Mouse (Mus musculus) forebrain, postnatal 0 days (tissue): ENCODE results near the gene Maml3. TPM values are rescaled to one million over a fixed set of nuclear protein-coding genes. Genes with fewer than 3 reads are reported as not detected.
A peak's percentile ranks its signal among the peaks of the same experiment; 100 is the strongest.

ENCODE experiments used
- ATAC-seq: fragments of 200-750 bp; cut with Nextera tagmentation; 2 replicates; pipeline ENCODE4 v1.8.0; 2017; ENCODE audit warnings: mild to moderate bottlenecking, moderate library complexity
- DNase-seq: peaks from one replicate; pipeline ENCODE4 v3.0.0-alpha.2; 2015
- H3K27ac ChIP-seq: fragments of 300-500 bp; sonication (generic); 2 replicates; pipeline ENCODE4 v1.5.1; 2014; ENCODE audit warnings: low read depth, mild to moderate bottlenecking, antibody characterized with exemption, low read length, moderate library complexity, mixed read lengths
- H3K27me3 ChIP-seq: fragments of 300-500 bp; sonication (generic); 2 replicates; pipeline ENCODE4 v1.6.1; 2014; ENCODE audit warnings: mild to moderate bottlenecking, low read length, mixed read lengths; ENCODE audit not compliant: insufficient read depth
- H3K36me3 ChIP-seq: fragments of 300-500 bp; sonication (generic); 2 replicates; pipeline ENCODE4 v1.6.1; 2014; ENCODE audit warnings: mild to moderate bottlenecking, moderate library complexity; ENCODE audit not compliant: insufficient read depth
- H3K4me1 ChIP-seq: fragments of 300-500 bp; sonication (generic); 2 replicates; pipeline ENCODE4 v1.6.1; 2014; ENCODE audit warnings: antibody characterized with exemption; ENCODE audit not compliant: insufficient read depth
- H3K4me2 ChIP-seq: fragments of 300-500 bp; sonication (generic); 2 replicates; pipeline ENCODE4 v1.6.1; 2014; ENCODE audit warnings: low read depth, mild to moderate bottlenecking, moderate library complexity
- H3K4me3 ChIP-seq: fragments of 300-500 bp; sonication (generic); 2 replicates; pipeline ENCODE4 v1.5.1; 2014; ENCODE audit warnings: low read depth, low read length, mixed read lengths
- H3K9ac ChIP-seq: fragments of 300-500 bp; sonication (generic); 2 replicates; pipeline ENCODE4 v1.6.1; 2014; ENCODE audit warnings: mild to moderate bottlenecking
- H3K9me3 ChIP-seq: fragments of 300-500 bp; sonication (generic); 2 replicates; pipeline ENCODE4 v1.6.1; 2016; ENCODE audit warnings: low read length
- CTCF ChIP-seq: sonication (generic); IDR thresholded peaks from 2 replicates; pipeline ENCODE4 v1.5.1; 2016; ENCODE audit warnings: antibody characterized with exemption, control low read depth, low read depth
- WGBS: fragments of 180-500 bp; shearing (Covaris S2); extraction: QIAGEN DNeasy Blood & Tissue Kit; methylation state at CpG from one replicate; pipeline ENCODE4 v1.1.7; 2014; 5-methylcytosine and 5-hydroxymethylcytosine counted together
- polyA plus RNA-seq: library from polyadenylated mRNA; unstranded; fragments of >200 nt; fragmentation: Nextera tagmentation; extraction: Ambion mirVana; gene quantifications from 2 replicates; pipeline ENCODE4 v1.2.1, GENCODE M21; 2015
- total RNA-seq: library from RNA; depleted of rRNA; stranded (reverse); fragments of >200 nt; gene quantifications from 2 replicates; pipeline ENCODE4 v1.2.3, GENCODE M21; 2014

Maml3 gene
- total and polyA plus RNA-seq, 2 experiments from 2014 or later = 3.1 to 14.9 TPM

- no peaks in the 10 kb centered on the region for H3K9me3 ChIP-seq
- no peaks in the 10 kb centered on the region for H3K4me1 ChIP-seq
- no peak; the same call in 1 of the 2 replicates for TF ChIP-seq CTCF
- no peaks in the 10 kb centered on the region for H3K27me3 ChIP-seq
- H3K9ac ChIP-seq = peak overlapping the region; percentile 88
- ATAC-seq = peak; percentile 78
- peak; percentile 89 for DNase-seq
- H3K4me3 ChIP-seq = peak overlapping the region; percentile 76
- no peaks in the 10 kb centered on the region for H3K36me3 ChIP-seq
- WGBS = under 1% methylated on average over 51 of the region's 52 CpGs
- peak overlapping the region; percentile 98 for H3K27ac ChIP-seq
- H3K4me2 ChIP-seq = peak overlapping the region; percentile 98
Measured at GRCm38 (mm10) chr3:52102601-52103530, 2.0 kb downstream of the Maml3 start.

DNA sequence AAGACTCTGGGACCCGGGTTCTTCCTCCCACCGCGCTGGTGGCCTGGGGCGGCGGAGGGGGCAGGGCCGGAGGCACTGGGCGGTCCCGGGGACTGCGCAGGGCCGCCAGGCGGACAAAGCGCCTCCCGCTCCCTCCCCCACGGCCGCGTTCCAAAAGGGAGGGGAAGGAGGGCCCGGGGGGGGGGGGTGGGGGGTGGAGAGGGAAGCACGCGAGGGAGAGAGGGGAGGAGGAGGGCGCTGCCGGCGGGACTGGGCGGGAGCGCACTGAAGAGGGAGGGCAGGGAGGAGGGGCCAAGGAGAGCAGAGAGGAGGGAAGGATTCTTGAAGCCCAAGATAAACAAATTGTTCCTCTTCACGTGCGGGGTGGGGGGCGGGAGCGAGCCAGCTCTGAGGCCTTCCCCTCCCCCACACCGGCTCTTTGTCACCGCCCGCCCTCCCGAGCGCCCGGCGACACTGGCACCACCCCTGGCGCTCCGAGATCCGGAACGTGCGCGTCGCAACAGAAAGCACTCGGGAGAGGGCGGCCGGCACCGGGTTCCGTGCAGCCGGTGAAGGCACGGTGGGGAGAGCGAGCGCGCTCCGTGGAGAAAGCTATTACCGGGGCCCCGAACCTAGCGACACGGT, 2.8 kb downstream of the Maml3 start:
- H3K4me1 ChIP-seq = no peaks in the 10 kb centered on the region
- ATAC-seq (peak; percentile 80), DNase-seq (peak; percentile 89)
- H3K27ac ChIP-seq = peak overlapping the region; percentile 98
- no peaks in the 10 kb centered on the region for H3K27me3 ChIP-seq
- under 1% methylated on average over 46 of the region's 57 CpGs for WGBS
- peak overlapping the region; percentile 98 for H3K4me2 ChIP-seq
- TF ChIP-seq CTCF = no peak
- peak overlapping the region; percentile 76 for H3K4me3 ChIP-seq
- H3K9ac ChIP-seq = peak overlapping the region; percentile 88
- H3K36me3 ChIP-seq = no peaks in the 10 kb centered on the region
- no peaks in the 10 kb centered on the region for H3K9me3 ChIP-seq

DNA sequence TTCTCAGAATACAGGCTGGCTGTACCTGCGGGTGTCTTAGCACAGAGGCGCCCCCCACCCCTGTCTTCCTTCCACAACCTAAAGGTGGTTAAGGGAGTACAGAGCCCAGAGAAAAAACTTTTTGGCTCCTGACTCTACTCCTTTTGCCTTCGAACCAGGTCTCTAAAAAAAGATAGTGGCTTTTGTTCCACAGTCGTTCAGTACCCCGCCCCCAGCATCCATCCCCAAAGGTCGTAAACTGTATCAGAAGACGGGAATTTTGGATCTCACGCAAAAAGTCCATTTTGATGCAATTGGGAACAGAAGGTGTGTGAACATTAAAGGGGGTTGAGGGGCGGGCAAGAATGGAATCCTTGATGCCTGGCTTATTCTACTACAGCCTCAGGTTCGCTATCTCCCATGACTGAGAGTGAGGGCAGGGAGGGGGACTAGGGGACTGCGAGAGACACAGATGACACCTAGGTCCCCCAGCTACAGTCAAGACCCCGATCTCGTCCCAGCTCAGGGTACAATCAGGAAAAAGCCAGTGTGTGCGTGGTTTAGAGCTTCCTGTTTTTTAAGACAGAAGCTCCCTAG, 3.4 kb downstream of the Maml3 start:
- Histone ChIP-seq H3K27me3 (no peaks in the 10 kb centered on the region), H3K9me3 (no peaks in the 10 kb centered on the region), H3K36me3 (no peaks in the 10 kb centered on the region), H3K27ac (peak overlapping the region; percentile 98), H3K4me1 (no peaks in the 10 kb centered on the region), H3K4me3 (peak overlapping the region; percentile 76), H3K9ac (peak overlapping the region; percentile 88), H3K4me2 (peak overlapping the region; percentile 98)
- WGBS = 2% methylated on average over 14 of the region's 14 CpGs
- ATAC-seq = no peak
- DNase-seq = no peak
- TF ChIP-seq CTCF = no peak

GRCm38 (mm10) chr3:52100926-52101325, 4.0 kb downstream of the Maml3 start:
- Histone ChIP-seq H3K27ac (peak overlapping the region; percentile 98), H3K36me3 (no peaks in the 10 kb centered on the region), H3K4me2 (peak overlapping the region; percentile 98), H3K9me3 (no peaks in the 10 kb centered on the region), H3K9ac (no peak overlapping the region), H3K4me3 (peak overlapping the region; percentile 76; the same call in 1 of the 2 replicates), H3K4me1 (no peaks in the 10 kb centered on the region), H3K27me3 (no peaks in the 10 kb centered on the region)
- ATAC-seq (no peak), DNase-seq (peak; percentile 47)
- no peak for TF ChIP-seq CTCF
- WGBS = 19% methylated on average over 9 of the region's 9 CpGs

DNA sequence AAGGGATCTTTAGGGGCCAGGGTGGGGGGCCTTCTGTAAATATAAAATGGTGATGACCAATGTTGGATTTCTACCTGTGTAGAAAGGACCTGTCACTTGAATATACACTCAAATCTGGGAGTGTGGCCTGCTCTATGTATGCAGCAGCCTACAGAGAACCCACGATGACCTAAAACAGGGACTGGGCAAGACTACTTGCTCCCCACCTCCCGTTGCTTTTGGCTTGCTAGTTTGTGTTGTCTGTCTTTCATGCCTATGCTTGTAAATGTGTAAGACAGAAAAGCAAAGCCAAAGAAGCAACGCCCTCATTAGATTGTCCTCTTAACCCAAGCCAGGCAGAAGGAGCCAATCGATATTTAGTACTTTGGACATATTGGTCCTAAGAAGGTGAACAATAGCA, 4.6 kb downstream of the Maml3 start:
- Histone ChIP-seq H3K36me3 (no peaks in the 10 kb centered on the region), H3K9ac (no peak overlapping the region), H3K9me3 (no peaks in the 10 kb centered on the region), H3K4me1 (no peaks in the 10 kb centered on the region), H3K27ac (no peak overlapping the region), H3K4me2 (no peak overlapping the region), H3K4me3 (no peak overlapping the region), H3K27me3 (no peaks in the 10 kb centered on the region)
- ATAC-seq (no peak), DNase-seq (no peak)
- no peak for TF ChIP-seq CTCF
- 67% methylated on average over 4 of the region's 4 CpGs for WGBS

GRCm38 (mm10) chr3:52099286-52099685, 5.6 kb downstream of the Maml3 start:
- Histone ChIP-seq H3K27me3 (no peaks in the 10 kb centered on the region), H3K9ac (no peak overlapping the region), H3K4me2 (no peak overlapping the region), H3K27ac (no peak overlapping the region), H3K4me1 (no peaks in the 10 kb centered on the region), H3K4me3 (no peak overlapping the region), H3K36me3 (no peaks in the 10 kb centered on the region), H3K9me3 (no peaks in the 10 kb centered on the region)
- ATAC-seq (no peak), DNase-seq (no peak)
- TF ChIP-seq CTCF = no peak
- 93% methylated on average over 1 of the region's 1 CpGs for WGBS
